Mouse (Mus musculus): Measurements from ENCODE around the gene Tmem209. TPM values are rescaled to one million over a fixed set of nuclear protein-coding genes. Genes with fewer than 3 reads are reported as not detected.

Tmem209 gene
- polyA plus RNA-seq, 1 experiment from 2014 or later: 29.9 TPM

GRCm38 (mm10) chr6:30477210-30477714 lies 32.3 kb downstream of the Tmem209 start:
- 31% methylated on average over 8 of the region's 8 CpGs for WGBS
- Histone ChIP-seq H3K36me3 (ENCODE audit: control insufficient read depth, insufficient read depth, low read length) (no peaks in the 10 kb centered on the region; the same call in 1 of the 2 replicates), H3K27me3 (ENCODE audit: control insufficient read depth, insufficient read depth, low read length) (no peaks in the 10 kb centered on the region), H3K9ac (ENCODE audit: low read length) (0 out of 2 replicates have a peak overlapping the region, but pooled peaks have one; percentile 26), H3K4me1 (ENCODE audit: control insufficient read depth, insufficient read depth, low read length) (peaks cover 18% of the 10 kb centered on the region), H3K27ac (ENCODE audit: low read length) (peak overlapping the region; percentile 74), H3K4me3 (replicated peaks; ENCODE audit: low read length) (no peak overlapping the region), H3K9me3 (replicated peaks; ENCODE audit: control insufficient read depth, low read length) (no peaks in the 10 kb centered on the region), H3K4me2 (ENCODE audit: low read depth, low read length) (no peak overlapping the region; the same call in 1 of the 2 replicates)
- peak; percentile 79 for ATAC-seq (ENCODE audit: insufficient read depth, low FRiP score)

- Histone ChIP-seq H3K9ac (ENCODE audit: low read length) (no peak overlapping the region), H3K4me1 (ENCODE audit: control insufficient read depth, insufficient read depth, low read length) (peaks cover 18% of the 10 kb centered on the region), H3K36me3 (ENCODE audit: control insufficient read depth, insufficient read depth, low read length) (no peaks in the 10 kb centered on the region), H3K9me3 (replicated peaks; ENCODE audit: control insufficient read depth, low read length) (no peaks in the 10 kb centered on the region), H3K27ac (ENCODE audit: low read length) (peak overlapping the region; percentile 74; the same call in 1 of the 2 replicates), H3K4me2 (ENCODE audit: low read depth, low read length) (no peak overlapping the region), H3K4me3 (replicated peaks; ENCODE audit: low read length) (no peak overlapping the region), H3K27me3 (ENCODE audit: control insufficient read depth, insufficient read depth, low read length) (no peaks in the 10 kb centered on the region)
- ATAC-seq (ENCODE audit: insufficient read depth, low FRiP score): peak; percentile 7; the same call in 1 of the 2 replicates
- 49% methylated on average over 10 of the region's 10 CpGs for WGBS
Measured at GRCm38 (mm10) chr6:30476025-30476765, 33.4 kb downstream of the Tmem209 start.

DNA sequence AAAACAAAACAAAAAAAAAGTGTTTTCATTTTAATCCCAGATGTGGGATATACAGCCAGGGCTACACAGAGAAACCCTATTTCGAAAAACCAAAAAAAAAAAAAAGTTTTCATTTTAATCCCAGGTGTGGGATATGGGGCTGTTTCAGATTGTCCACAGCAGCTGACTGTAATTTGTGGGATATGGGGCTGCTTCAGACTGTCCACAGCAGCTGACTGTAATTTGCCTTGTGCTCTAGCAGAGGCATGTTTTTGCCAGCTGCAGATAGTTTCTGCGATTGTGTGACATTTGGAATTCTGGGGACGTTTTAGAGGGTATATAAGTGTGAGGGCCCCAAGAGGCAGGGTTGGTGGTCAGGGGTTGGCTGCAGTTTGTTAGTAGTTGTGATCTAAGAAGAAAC lies 37.9 kb downstream of the Tmem209 start:
- no peak for ATAC-seq (ENCODE audit: insufficient read depth, low FRiP score)
- whole genome bisulfite sequencing: 65% methylated on average over 3 of the region's 3 CpGs

GRCm38 (mm10) chr6:30469370-30469769 lies 40.2 kb downstream of the Tmem209 start:
- Histone ChIP-seq H3K27me3 (ENCODE audit: control insufficient read depth, insufficient read depth, low read length) (no peaks in the 10 kb centered on the region), H3K4me3 (replicated peaks; ENCODE audit: low read length) (no peak overlapping the region), H3K9me3 (replicated peaks; ENCODE audit: control insufficient read depth, low read length) (no peaks in the 10 kb centered on the region), H3K36me3 (ENCODE audit: control insufficient read depth, insufficient read depth, low read length) (no peaks in the 10 kb centered on the region), H3K9ac (ENCODE audit: low read length) (no peak overlapping the region), H3K27ac (ENCODE audit: low read length) (no peak overlapping the region), H3K4me1 (ENCODE audit: control insufficient read depth, insufficient read depth, low read length) (no peaks in the 10 kb centered on the region), H3K4me2 (ENCODE audit: low read depth, low read length) (no peak overlapping the region)
- WGBS: 82% methylated on average over 12 of the region's 12 CpGs
- no peak for ATAC-seq (ENCODE audit: insufficient read depth, low FRiP score)

More for the DNA sequence above, 37.9 kb downstream of the Tmem209 start:
- Histone ChIP-seq H3K4me1 (ENCODE audit: control insufficient read depth, insufficient read depth, low read length) (peaks cover 4% of the 10 kb centered on the region; the same call in 1 of the 2 replicates), H3K27ac (ENCODE audit: low read length) (no peak overlapping the region), H3K4me3 (replicated peaks; ENCODE audit: low read length) (no peak overlapping the region), H3K36me3 (ENCODE audit: control insufficient read depth, insufficient read depth, low read length) (no peaks in the 10 kb centered on the region), H3K9ac (ENCODE audit: low read length) (no peak overlapping the region), H3K9me3 (replicated peaks; ENCODE audit: control insufficient read depth, low read length) (no peaks in the 10 kb centered on the region), H3K4me2 (ENCODE audit: low read depth, low read length) (no peak overlapping the region), H3K27me3 (ENCODE audit: control insufficient read depth, insufficient read depth, low read length) (no peaks in the 10 kb centered on the region)

GRCm38 (mm10) chr6:30468684-30469083 lies 40.9 kb downstream of the Tmem209 start:
- no peak for ATAC-seq (ENCODE audit: insufficient read depth, low FRiP score)
- no peak overlapping the region for H3K9ac ChIP-seq (ENCODE audit: low read length)
- no peaks in the 10 kb centered on the region for H3K9me3 ChIP-seq (replicated peaks; ENCODE audit: control insufficient read depth, low read length)
- WGBS: 59% methylated on average over 12 of the region's 12 CpGs
- no peak overlapping the region for H3K27ac ChIP-seq (ENCODE audit: low read length)
- H3K4me1 ChIP-seq (ENCODE audit: control insufficient read depth, insufficient read depth, low read length): no peaks in the 10 kb centered on the region
- no peak overlapping the region for H3K4me3 ChIP-seq (replicated peaks; ENCODE audit: low read length)
- no peaks in the 10 kb centered on the region for H3K36me3 ChIP-seq (ENCODE audit: control insufficient read depth, insufficient read depth, low read length)
- H3K27me3 ChIP-seq (ENCODE audit: control insufficient read depth, insufficient read depth, low read length): no peaks in the 10 kb centered on the region
- H3K4me2 ChIP-seq (ENCODE audit: low read depth, low read length): no peak overlapping the region

GRCm38 (mm10) chr6:30468058-30468457 lies 41.5 kb downstream of the Tmem209 start:
- H3K4me3 ChIP-seq (replicated peaks; ENCODE audit: low read length): no peak overlapping the region
- H3K9me3 ChIP-seq (replicated peaks; ENCODE audit: control insufficient read depth, low read length): no peaks in the 10 kb centered on the region
- WGBS: 62% methylated on average over 1 of the region's 1 CpGs
- H3K9ac ChIP-seq (ENCODE audit: low read length): no peak overlapping the region
- ATAC-seq (ENCODE audit: insufficient read depth, low FRiP score): no peak
- H3K4me2 ChIP-seq (ENCODE audit: low read depth, low read length): no peak overlapping the region
- peaks cover 2% of the 10 kb centered on the region; the same call in 1 of the 2 replicates for H3K4me1 ChIP-seq (ENCODE audit: control insufficient read depth, insufficient read depth, low read length)
- H3K27ac ChIP-seq (ENCODE audit: low read length): no peak overlapping the region
- no peaks in the 10 kb centered on the region for H3K27me3 ChIP-seq (ENCODE audit: control insufficient read depth, insufficient read depth, low read length)
- no peaks in the 10 kb centered on the region for H3K36me3 ChIP-seq (ENCODE audit: control insufficient read depth, insufficient read depth, low read length)

DNA sequence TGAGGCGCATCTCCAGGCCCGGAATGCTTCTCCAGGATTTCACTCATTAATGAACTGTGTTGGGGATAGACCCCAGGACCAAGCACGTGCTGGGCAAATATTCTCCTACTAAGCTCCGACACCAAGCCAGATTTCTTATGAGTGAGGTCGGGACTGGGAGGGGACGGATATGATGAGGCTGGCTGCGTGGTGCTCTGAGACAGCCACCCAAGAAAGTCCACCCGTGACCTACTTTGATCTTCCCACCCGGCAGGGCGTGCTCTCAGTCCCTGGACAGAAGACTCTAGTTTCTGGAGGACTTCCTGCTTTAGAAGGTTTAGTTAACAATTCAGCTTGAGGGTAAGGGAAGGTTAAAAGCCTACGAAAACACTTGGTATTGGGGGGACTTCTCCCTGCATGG lies 44.0 kb downstream of the Tmem209 start:
- H3K27me3 ChIP-seq (ENCODE audit: control insufficient read depth, insufficient read depth, low read length): no peaks in the 10 kb centered on the region
- H3K36me3 ChIP-seq (ENCODE audit: control insufficient read depth, insufficient read depth, low read length): no peaks in the 10 kb centered on the region
- peaks cover 17% of the 10 kb centered on the region for H3K4me1 ChIP-seq (ENCODE audit: control insufficient read depth, insufficient read depth, low read length)
- ATAC-seq (ENCODE audit: insufficient read depth, low FRiP score): no peak
- no peak overlapping the region for H3K4me3 ChIP-seq (replicated peaks; ENCODE audit: low read length)
- no peaks in the 10 kb centered on the region for H3K9me3 ChIP-seq (replicated peaks; ENCODE audit: control insufficient read depth, low read length)
- H3K9ac ChIP-seq (ENCODE audit: low read length): no peak overlapping the region
- no peak overlapping the region for H3K27ac ChIP-seq (ENCODE audit: low read length)
- H3K4me2 ChIP-seq (ENCODE audit: low read depth, low read length): no peak overlapping the region
- WGBS: 74% methylated on average over 11 of the region's 11 CpGs

DNA sequence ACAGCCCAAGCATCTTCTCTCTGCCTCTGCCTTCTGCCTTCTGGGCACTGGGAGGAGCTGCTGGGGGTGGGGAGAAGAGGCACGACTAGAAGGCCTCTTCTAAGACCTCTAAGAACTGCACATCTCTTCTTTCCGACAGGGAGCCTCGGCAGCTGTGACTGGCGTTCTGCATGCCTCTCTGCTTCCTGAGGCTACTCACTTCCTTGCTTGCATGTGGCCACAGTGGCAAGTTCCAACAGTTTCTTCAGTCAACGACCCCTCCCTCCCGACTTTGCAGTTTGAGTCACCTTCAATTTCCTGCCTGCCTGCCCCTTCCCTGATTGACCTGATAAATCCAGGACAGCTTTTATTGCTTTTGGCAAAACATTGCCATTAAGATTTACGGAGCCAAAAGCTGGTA lies 46.8 kb downstream of the Tmem209 start:
- Histone ChIP-seq H3K9ac (ENCODE audit: low read length) (no peak overlapping the region), H3K27ac (ENCODE audit: low read length) (no peak overlapping the region), H3K4me2 (ENCODE audit: low read depth, low read length) (no peak overlapping the region), H3K9me3 (replicated peaks; ENCODE audit: control insufficient read depth, low read length) (no peaks in the 10 kb centered on the region), H3K4me3 (replicated peaks; ENCODE audit: low read length) (no peak overlapping the region), H3K36me3 (ENCODE audit: control insufficient read depth, insufficient read depth, low read length) (no peaks in the 10 kb centered on the region), H3K4me1 (ENCODE audit: control insufficient read depth, insufficient read depth, low read length) (peaks cover 30% of the 10 kb centered on the region), H3K27me3 (ENCODE audit: control insufficient read depth, insufficient read depth, low read length) (no peaks in the 10 kb centered on the region)
- ATAC-seq (ENCODE audit: insufficient read depth, low FRiP score): no peak
- WGBS: 31% methylated on average over 7 of the region's 7 CpGs

DNA sequence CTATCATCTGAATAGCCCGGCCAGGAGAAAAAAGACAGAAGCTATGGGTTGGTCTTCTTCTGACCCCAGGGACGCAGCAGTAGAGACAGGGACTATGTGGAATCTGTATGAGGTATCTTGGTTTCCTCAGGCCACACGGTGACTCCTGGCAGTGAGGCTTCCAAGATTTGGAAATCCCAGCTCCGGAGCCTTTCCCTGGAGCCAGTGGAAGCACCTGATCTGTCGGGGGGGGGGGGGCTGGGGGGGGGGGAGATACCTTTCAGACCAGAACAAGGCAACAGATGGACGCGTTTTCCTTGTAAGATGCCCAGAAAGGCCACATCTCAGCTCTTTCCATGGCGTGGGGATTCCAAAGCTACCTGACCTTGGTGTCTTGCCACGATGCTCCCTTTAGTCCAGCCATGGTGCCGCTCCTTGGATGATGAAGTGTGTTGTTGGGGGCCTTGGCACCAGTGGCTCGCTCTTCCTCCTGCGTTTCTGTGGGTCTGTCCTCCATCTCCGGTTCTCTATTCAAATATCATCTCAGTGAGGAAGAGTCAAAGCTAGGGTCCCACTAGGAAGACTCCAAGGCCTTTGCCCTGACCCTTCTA lies 47.7 kb downstream of the Tmem209 start:
- no peaks in the 10 kb centered on the region for H3K9me3 ChIP-seq (replicated peaks; ENCODE audit: control insufficient read depth, low read length)
- H3K36me3 ChIP-seq (ENCODE audit: control insufficient read depth, insufficient read depth, low read length): no peaks in the 10 kb centered on the region
- no peak overlapping the region for H3K27ac ChIP-seq (ENCODE audit: low read length)
- H3K4me1 ChIP-seq (ENCODE audit: control insufficient read depth, insufficient read depth, low read length): peaks cover 30% of the 10 kb centered on the region
- peak overlapping the region; percentile 85; the same call in 1 of the 2 replicates for H3K9ac ChIP-seq (ENCODE audit: low read length)
- no peak overlapping the region for H3K4me3 ChIP-seq (replicated peaks; ENCODE audit: low read length)
- no peaks in the 10 kb centered on the region for H3K27me3 ChIP-seq (ENCODE audit: control insufficient read depth, insufficient read depth, low read length)
- no peak overlapping the region for H3K4me2 ChIP-seq (ENCODE audit: low read depth, low read length)
- ATAC-seq (ENCODE audit: insufficient read depth, low FRiP score): no peak
- WGBS: 88% methylated on average over 12 of the region's 13 CpGs

Measured in stomach, embryonic 16.5 days (tissue).